Mouse (Mus musculus): Measurements from ENCODE around the gene Asxl1.

Gene Asxl1

GRCm38 (mm10) chr2:153443434-153444240, 98.0 kb downstream of the Asxl1 start:
- peak; percentile 23 to 29 for DNase-seq (ENCODE audit: low spot score in 2 of 2)

- DNase-seq (ENCODE audit: low spot score in 2 of 2): peak; percentile 40 to 54
Observed at GRCm38 (mm10) chr2:153444254-153445136, 98.9 kb downstream of the Asxl1 start.

GRCm38 (mm10) chr2:153445137-153446016, 99.7 kb downstream of the Asxl1 start:
- DNase-seq (ENCODE audit: low spot score in 2 of 2): no peak

GRCm38 (mm10) chr2:153446017-153446408, 100.4 kb downstream of the Asxl1 start:
- DNase-seq (ENCODE audit: low spot score in 2 of 2): peak; percentile 45 to 64

GRCm38 (mm10) chr2:153446476-153446875, 100.8 kb downstream of the Asxl1 start:
- no peak for DNase-seq (ENCODE audit: low spot score in 2 of 2)

GRCm38 (mm10) chr2:153447719-153448118, 102.1 kb downstream of the Asxl1 start:
- no peak for DNase-seq (ENCODE audit: low spot score in 2 of 2)

GRCm38 (mm10) chr2:153448519-153448918, 102.9 kb downstream of the Asxl1 start:
- DNase-seq (ENCODE audit: low spot score in 2 of 2): no peak

All from thymus, postnatal 10 days (tissue).